Mouse (Mus musculus) gastrocnemius, postnatal 4 days (tissue): ENCODE measurements around the gene Olfr586. TPM values are rescaled to one million over a fixed set of nuclear protein-coding genes. Genes with fewer than 3 reads are reported as not detected.

Experiments
- DNase-seq, 2 experiments: peaks; one replicate each; pipeline ENCODE4 v3.0.0; 2021 to 2022; ENCODE audit warnings: low spot score in 2 of 2, mixed read lengths in 2 of 2
- long read RNA-seq, 2 experiments: library from polyadenylated mRNA; stranded (forward); transcript quantifications; one replicate each; pipeline ENCODE4 v2.0.0; 2021
- total RNA-seq, 2 experiments: library from RNA; stranded (reverse); gene quantifications; 2 replicates each; pipeline ENCODE4 v1.2.3; 2021

Gene Olfr586
- not detected for total RNA-seq
- long read RNA-seq, experiment 1, result 0 reads
- long read RNA-seq, experiment 2, result 0 reads

DNA sequence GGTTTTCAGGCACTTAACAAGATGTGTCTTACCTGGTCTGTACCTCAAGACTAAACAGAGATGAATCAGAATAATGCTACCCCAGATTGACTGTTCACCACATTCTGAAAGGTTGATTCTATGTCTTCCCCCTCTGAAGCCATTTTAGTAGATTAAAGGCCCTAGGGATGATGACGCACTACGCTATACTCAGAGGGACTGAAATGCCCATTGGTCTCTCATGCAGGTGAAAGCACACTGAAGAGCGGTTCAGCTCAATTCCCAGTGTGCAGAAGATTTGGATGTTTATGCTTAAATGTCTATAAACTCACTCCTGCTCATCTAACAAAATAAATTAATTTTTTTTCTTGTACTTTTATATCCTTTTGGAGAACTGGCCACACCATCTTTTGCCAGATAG is at the start of gene Olfr586:
Gene Olfr586, minus strand, starts transcription at position 101 of the 400 bp plus-strand sequence.
- no peak for DNase-seq

DNA sequence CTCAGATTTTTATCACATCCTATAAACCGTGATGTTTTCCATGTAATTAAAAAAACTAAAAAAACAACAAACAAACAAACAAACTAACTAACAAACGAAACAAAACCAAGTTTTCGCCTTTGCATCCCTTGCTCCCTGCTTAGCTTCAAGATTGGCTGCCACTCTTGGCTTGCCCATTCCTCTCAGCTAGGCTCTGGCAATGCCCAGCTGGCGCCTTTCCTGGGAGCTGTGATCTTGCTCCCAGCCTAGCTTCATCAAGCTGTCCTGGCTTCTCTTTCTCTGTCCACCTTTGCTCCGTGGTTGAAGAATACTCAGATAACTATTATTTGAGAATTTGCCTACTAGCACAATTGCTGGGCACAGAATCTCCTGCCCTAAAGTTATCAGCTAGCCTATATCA is 44.3 kb upstream of the Olfr586 start:
- no peak for DNase-seq

GRCm38 (mm10) chr7:103156256-103156655 is 30.8 kb upstream of the Olfr586 start, which contains the start of gene Olfr589:
Gene Olfr589 (minus strand): TSS chr7:103156356.
- DNase-seq, result no peak

GRCm38 (mm10) chr7:103140579-103140978 is 15.1 kb upstream of the Olfr586 start, which contains the start of gene Olfr588-ps1:
Gene Olfr588-ps1 (plus strand): TSS chr7:103140879.
- no peak for DNase-seq

- no peak for DNase-seq
Measured at GRCm38 (mm10) chr7:103119406-103119805, 6.0 kb downstream of the Olfr586 start.

DNA sequence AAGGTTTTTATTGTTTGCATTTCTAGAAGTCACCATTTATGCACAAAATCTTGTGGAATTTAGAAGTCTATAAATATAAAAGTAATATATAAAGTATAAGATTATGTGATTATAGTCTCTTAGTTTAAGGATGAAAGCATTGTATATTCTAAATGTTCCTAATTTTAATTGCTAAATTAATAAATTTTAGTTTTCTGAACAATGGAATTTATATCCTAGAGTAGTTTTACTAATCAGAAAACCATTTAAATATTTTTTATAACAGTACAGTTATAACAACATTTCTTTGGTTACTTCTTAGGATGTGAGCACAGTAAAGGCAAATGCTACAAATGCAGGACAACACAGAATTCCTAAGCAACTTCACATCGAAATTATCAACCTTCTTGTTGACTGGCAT is 28.0 kb downstream of the Olfr586 start, which contains the start of gene Olfr585:
Gene Olfr585, plus strand, starts transcription at position 301 of the 400 bp plus-strand sequence.
- DNase-seq, result no peak

DNA sequence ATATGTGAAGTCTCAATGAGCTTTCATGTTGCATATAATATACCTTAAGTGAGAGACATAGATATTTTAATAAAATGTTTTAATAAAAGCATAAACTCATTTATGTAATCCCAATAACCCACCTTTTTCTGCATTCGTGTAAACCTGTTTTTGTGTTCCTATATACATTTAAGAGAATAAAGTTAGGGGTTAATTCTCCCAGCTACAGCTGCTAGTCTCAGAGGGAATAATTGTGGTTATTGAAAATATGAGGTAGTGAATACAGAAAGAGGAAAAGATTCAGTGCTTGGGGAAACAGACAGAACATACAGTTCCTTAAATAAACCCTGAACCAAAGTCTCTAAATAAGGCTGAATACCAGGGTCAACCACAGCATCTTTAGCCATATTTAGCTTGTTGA is 43.9 kb downstream of the Olfr586 start, which contains the start of gene Olfr584:
Gene Olfr584, plus strand, starts transcription at position 301 of the 400 bp plus-strand sequence.
- no peak for DNase-seq

Other genes with a start within 250 kb of the Olfr586 start
- not detected for gene Olfr568, start 248.5 kb downstream of the Olfr586 start, total RNA-seq
- not detected for gene Olfr569, start 234.8 kb downstream of the Olfr586 start, total RNA-seq
- gene Olfr570, start 231.1 kb downstream of the Olfr586 start, total RNA-seq, result not detected
- gene Olfr571, start 208.1 kb downstream of the Olfr586 start, total RNA-seq, result not detected
- not detected for gene Olfr572, start 201.2 kb downstream of the Olfr586 start, total RNA-seq
- not detected for gene Olfr573-ps1, start 183.1 kb downstream of the Olfr586 start, total RNA-seq
- gene Olfr574, start 177.2 kb downstream of the Olfr586 start, total RNA-seq, result not detected
- gene Olfr575, start 166.9 kb downstream of the Olfr586 start, total RNA-seq, result not detected
- gene Olfr576, start 163.0 kb downstream of the Olfr586 start, total RNA-seq, result not detected
- gene Olfr577, start 149.7 kb downstream of the Olfr586 start, total RNA-seq, result not detected
- gene Olfr578, start 136.3 kb downstream of the Olfr586 start, total RNA-seq, result not detected
- gene Olfr582, start 87.6 kb downstream of the Olfr586 start, total RNA-seq, result not detected
- not detected for gene Olfr583, start 74.3 kb downstream of the Olfr586 start, total RNA-seq
- not detected for gene Olfr584, start 43.8 kb downstream of the Olfr586 start, total RNA-seq
- gene Olfr585, start 27.9 kb downstream of the Olfr586 start, total RNA-seq, result not detected
- not detected for gene Olfr588-ps1, start 15.2 kb upstream of the Olfr586 start, total RNA-seq
- not detected for gene Olfr589, start 30.7 kb upstream of the Olfr586 start, total RNA-seq
- not detected for gene Olfr591, start 52.7 kb upstream of the Olfr586 start, total RNA-seq
- gene Olfr592, start 59.2 kb upstream of the Olfr586 start, total RNA-seq, result not detected
- gene Olfr593, start 86.2 kb upstream of the Olfr586 start, total RNA-seq, result not detected
- not detected for gene Olfr594, start 91.4 kb upstream of the Olfr586 start, total RNA-seq
- not detected for gene Usp17ld, start 126.9 kb upstream of the Olfr586 start, total RNA-seq
- gene Olfr596, start 180.0 kb upstream of the Olfr586 start, total RNA-seq, result not detected
- gene Olfr597, start 190.7 kb upstream of the Olfr586 start, total RNA-seq, result not detected
- gene Olfr598, start 197.9 kb upstream of the Olfr586 start, total RNA-seq, result not detected
- not detected for gene Olfr599, start 210.3 kb upstream of the Olfr586 start, total RNA-seq
- not detected for gene Olfr600, start 224.0 kb upstream of the Olfr586 start, total RNA-seq
- gene Olfr601, start 237.0 kb upstream of the Olfr586 start, total RNA-seq, result not detected